Mouse (Mus musculus): ENCODE results near the gene Ptbp1.
"Not testable (repeated sequence)": the region's sequence is repeated elsewhere in the genome, so short reads cannot be mapped to it uniquely, and the experiment has no call there.

Ptbp1 gene

DNA sequence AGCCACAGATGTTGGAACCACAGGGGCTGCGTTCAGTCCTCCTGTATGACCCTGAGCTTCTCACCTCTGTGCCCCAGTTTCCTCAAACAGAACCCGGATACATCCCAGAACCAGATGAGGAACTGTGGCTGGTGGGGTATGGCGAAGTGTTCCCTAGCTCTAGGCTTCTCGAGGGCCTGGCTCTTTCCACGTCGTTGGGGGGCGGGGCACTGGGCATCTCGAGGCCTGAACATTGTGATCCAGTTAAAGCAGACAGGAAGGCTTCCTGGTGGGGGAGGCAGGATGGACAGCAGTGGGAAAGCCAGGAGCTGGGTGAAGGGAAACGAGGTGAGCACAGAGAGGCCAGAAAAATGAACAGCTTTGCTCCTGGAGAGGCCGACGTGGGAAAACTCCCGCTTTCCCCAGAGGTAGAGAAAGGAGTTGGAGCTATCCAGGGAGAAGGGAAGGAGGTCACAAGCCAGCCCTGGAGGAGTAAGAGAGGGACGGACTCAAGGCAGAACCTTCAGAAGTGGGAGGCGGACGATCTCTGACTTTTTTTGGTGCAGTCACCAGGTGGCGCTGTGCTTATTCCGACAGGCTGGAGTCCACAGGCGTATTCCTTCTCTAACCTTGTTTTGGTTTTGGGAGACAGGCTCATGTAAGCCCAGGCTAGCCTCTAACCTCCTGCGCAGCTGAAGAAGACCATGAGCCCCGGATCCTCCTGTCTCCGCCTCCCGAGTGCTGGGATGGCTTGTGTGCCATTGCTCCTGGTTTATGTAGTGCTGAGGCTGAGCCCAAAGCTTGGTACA, 29.3 kb downstream of the Ptbp1 start:
- DNase-seq (ENCODE audit: low spot score in 2 of 2), result peak in 1 of 2 experiments; percentile 66

DNA sequence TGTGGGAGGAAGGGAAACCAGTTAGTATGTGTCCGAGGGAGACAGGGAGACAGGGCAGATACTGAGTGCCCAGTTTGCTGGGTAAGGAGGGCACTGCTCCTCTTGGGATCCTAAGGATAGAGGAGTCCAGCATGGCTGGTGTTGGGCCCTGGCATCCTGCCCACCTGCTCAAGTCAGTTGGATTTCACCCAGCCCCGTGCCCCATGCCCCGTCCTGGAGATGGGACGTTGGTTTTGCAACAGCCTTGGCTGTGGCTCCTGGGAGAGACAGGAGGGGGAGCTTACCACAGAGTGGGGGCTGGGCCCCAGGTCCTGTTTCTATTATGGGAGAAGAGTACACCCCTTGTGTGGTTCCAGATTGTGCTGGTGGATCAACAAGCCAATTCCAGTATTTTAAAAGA, 30.2 kb downstream of the Ptbp1 start:
- no peak for DNase-seq (ENCODE audit: low spot score in 2 of 2)

DNA sequence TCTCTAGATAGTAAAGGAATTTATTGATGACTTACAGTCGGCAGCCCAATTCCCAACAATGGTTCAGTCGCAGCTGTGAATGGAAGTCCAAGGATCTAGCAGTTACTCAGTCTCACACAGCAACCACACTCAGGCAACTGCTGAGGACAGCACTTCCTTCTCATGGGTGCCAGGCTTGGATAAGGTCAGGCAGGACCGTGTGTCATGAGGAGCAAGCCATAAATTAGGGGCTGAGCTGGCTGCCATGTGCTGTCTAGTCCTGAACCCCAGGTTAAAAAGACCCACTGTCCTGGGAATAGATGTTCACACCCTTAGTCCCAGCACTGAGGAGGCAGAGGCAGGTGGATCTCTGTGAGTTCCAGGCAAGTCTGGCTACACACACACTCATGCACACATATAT, 30.7 kb downstream of the Ptbp1 start:
- DNase-seq (ENCODE audit: low spot score in 2 of 2), result not testable (repeated sequence)

DNA sequence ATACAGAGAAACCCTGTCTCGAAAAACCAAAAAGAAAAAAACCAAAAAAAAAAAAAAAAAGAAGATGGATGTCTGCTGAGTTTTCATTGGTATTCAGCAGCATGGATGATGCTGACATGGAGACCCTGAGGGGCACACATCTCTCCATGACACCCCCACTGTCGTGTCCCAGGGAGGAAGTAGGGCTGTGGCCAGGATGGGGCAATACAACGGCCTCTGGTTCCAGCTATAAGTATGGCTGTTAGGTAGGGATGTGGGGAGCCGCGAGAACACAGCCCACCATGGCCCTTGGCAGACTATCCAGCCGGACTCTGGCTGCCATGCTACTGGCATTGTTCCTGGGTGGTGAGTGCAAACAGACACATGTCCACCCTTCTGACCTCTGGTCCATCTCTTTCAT, 31.8 kb downstream of the Ptbp1 start, which contains the start of gene Elane:
Gene Elane (plus strand): TSS at position 194 of the 400 bp plus-strand sequence.
- DNase-seq (ENCODE audit: low spot score in 2 of 2), result no peak

DNA sequence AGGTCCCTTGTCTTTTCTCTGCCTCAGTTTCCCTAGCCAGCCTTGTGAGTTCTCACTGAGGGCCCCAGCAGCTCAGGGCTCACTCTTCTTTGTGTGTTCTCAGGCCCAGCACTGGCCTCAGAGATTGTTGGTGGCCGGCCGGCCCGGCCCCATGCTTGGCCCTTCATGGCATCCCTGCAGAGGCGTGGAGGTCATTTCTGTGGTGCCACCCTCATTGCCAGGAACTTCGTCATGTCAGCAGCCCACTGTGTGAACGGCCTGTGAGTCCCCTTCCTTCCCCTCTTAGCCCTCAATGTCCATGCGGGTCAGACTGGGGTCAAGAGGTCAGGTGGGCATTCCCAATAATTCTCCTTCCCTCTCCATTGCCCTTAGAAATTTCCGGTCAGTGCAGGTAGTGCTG, 32.4 kb downstream of the Ptbp1 start:
- DNase-seq (ENCODE audit: low spot score in 2 of 2), result no peak

- DNase-seq (ENCODE audit: low spot score in 2 of 2), result no peak
Observed at GRCm38 (mm10) chr10:79889386-79889785, 35.2 kb downstream of the Ptbp1 start.

DNA sequence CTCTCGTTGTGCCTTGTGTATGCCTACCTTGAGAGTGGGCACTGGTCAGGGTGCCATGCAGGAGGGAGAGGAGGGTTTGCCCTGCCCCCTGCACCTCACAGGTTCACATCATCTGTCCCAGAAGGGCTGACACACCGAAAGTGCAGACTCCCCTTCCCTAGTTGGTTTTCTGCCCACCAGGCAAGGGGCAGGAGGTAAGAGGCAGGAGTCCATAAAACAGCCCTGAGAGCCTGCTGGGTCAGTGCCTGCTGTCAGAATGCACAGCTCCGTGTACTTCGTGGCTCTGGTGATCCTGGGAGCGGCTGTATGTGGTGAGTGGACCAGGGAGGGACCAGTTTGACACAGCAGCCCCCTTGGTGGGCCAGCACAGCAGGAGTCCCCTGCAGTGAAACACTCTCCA, 36.4 kb downstream of the Ptbp1 start, which contains the start of gene Cfd:
Gene Cfd (plus strand): TSS at position 184 of the 400 bp plus-strand sequence.
- no peak for DNase-seq (ENCODE audit: low spot score in 2 of 2)

GRCm38 (mm10) chr10:79892451-79893118, 38.4 kb downstream of the Ptbp1 start:
- peak in 1 of 2 experiments; percentile 66 for DNase-seq (ENCODE audit: low spot score in 2 of 2)

- DNase-seq (ENCODE audit: low spot score in 2 of 2), result no peak
Observed at GRCm38 (mm10) chr10:79896306-79896705, 42.1 kb downstream of the Ptbp1 start.

DNA sequence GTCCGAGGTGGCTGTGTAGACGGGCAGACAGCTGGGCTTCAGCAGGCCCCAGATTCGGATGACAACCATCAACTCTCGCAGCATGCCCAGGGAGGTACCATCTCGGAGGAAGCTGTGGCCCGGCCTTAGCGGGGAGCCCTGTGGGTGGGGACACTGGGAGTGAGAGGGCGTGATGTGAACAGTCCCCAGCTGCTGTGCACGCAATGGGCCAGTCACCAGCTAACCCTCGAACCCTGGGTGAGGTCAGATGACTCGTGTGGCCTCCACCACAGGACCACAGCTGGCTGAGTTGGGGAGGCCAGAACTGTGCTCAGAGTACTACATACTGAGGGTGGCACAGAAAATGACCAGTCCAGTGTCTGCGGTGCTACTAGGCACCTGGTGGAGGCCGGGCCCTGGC, 42.6 kb downstream of the Ptbp1 start:
- DNase-seq (ENCODE audit: low spot score in 2 of 2), result no peak

- DNase-seq (ENCODE audit: low spot score in 2 of 2), result no peak
Observed at GRCm38 (mm10) chr10:79897316-79898245, 43.4 kb downstream of the Ptbp1 start.

DNA sequence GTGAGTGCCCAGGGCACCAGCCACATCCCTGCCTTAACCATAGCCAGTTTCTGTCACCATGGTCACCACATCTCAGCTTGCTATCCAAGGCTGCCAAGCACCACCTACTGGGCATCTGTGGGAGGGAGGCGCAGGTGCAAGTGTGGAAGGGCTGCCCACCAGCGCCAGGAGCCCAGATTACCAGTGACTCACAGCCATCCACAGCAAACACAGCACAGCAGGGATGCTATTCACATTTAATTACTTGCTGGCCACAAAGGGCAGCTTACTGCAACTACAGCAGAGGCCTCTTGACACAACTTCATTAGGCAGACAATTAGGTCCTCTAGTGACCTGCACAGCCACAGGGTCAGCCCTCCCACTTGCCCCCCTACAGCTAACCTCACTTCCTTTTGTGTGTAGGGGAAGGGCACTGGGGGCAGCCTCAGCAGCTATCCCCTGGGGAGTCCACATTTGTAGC, 46.8 kb downstream of the Ptbp1 start:
- DNase-seq (ENCODE audit: low spot score in 2 of 2), result peak; percentile 53 to 71

GRCm38 (mm10) chr10:79906712-79907111, 52.5 kb downstream of the Ptbp1 start:
- DNase-seq (ENCODE audit: low spot score in 2 of 2), result no peak

- no peak for DNase-seq (ENCODE audit: low spot score in 2 of 2)
Observed at GRCm38 (mm10) chr10:79907415-79907814, 53.2 kb downstream of the Ptbp1 start.

- peak; percentile 95 for DNase-seq (ENCODE audit: low spot score in 2 of 2)
Observed at GRCm38 (mm10) chr10:79908167-79909091, 54.2 kb downstream of the Ptbp1 start, which contains the start of gene Med16. Gene Med16, minus strand, starts transcription at chr10:79908923.

DNA sequence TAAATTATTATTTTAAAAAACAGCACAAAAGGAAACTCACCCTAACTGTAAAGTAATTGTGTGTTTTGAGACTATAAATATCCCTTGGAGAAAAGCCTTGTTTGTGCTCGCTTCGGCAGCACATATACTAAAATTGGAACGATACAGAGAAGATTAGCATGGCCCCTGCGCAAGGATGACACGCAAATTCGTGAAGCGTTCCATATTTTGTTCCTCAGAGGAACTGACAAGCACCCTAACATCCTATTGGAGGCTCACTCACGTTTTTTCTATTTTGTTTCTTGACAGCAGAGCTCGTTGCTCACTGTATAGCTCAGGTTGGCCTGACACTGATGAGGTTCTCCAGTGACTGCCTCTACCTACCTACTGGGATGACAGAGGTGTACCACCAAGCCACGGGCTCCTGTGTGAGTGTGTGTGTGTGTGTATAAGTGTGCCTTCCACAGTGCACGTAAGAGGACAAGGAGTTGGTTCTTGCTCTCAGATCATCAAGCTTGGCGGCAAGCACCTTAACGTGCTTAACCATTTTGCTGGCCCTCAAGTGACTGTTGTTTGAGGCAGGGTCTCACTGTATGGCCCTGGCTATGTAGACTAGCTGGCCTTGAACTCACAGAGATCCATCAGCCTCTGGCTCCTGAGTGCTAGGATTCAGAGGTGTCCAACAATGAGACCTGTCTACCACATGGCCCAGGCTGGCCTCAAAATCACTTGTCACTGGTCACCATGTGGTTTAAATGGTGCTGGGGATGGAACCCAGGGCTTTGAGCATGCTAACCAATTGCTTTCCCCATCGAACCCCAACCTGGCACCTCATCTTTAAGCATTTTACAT, 55.1 kb downstream of the Ptbp1 start:
- no peak for DNase-seq (ENCODE audit: low spot score in 2 of 2)

GRCm38 (mm10) chr10:79910556-79910955, 56.3 kb downstream of the Ptbp1 start, which contains the start of gene Gm26602:
Gene Gm26602, plus strand, starts transcription at chr10:79910856.
- no peak for DNase-seq (ENCODE audit: low spot score in 2 of 2)

GRCm38 (mm10) chr10:79912412-79912811, 58.2 kb downstream of the Ptbp1 start:
- DNase-seq (ENCODE audit: low spot score in 2 of 2), result no peak

Measured in frontal cortex, postnatal 10 days (tissue).